Mouse (Mus musculus) midbrain, embryonic 13.5 days (tissue): ENCODE results near the gene Arl2bp. TPM values are rescaled to one million over a fixed set of nuclear protein-coding genes. Genes with fewer than 3 reads are reported as not detected.

Experiments
- ATAC-seq: fragments of 200-750 bp; cut with Nextera tagmentation; 2 replicates; pipeline ENCODE4 v1.8.0; 2017; ENCODE audit warnings: mild to moderate bottlenecking, moderate TSS enrichment, moderate library complexity
- H3K27ac ChIP-seq: fragments of 300-500 bp; sonication (generic); 2 replicates; pipeline ENCODE4 v1.5.1; 2015; ENCODE audit warnings: inconsistent platforms, mild to moderate bottlenecking, moderate library complexity
- H3K27me3 ChIP-seq: fragments of 300-500 bp; sonication (generic); 2 replicates; pipeline ENCODE4 v1.6.1; 2015; ENCODE audit warnings: mild to moderate bottlenecking, inconsistent platforms
- H3K36me3 ChIP-seq: fragments of 300-500 bp; sonication (generic); 2 replicates; pipeline ENCODE4 v1.6.1; 2015; ENCODE audit warnings: mild to moderate bottlenecking, inconsistent platforms
- H3K4me1 ChIP-seq: fragments of 300-500 bp; sonication (generic); replicated peaks from 2 replicates; pipeline ENCODE4 v1.6.1; 2015; ENCODE audit warnings: inconsistent platforms
- H3K4me2 ChIP-seq: fragments of 300-500 bp; sonication (generic); replicated peaks from 2 replicates; pipeline ENCODE4 v1.6.1; 2015; ENCODE audit warnings: moderate library complexity, mild to moderate bottlenecking, inconsistent platforms
- H3K4me3 ChIP-seq: fragments of 300-500 bp; sonication (generic); replicated peaks from 2 replicates; pipeline ENCODE4 v1.5.1; 2015; ENCODE audit warnings: mild to moderate bottlenecking, inconsistent platforms
- H3K9ac ChIP-seq: fragments of 300-500 bp; sonication (generic); replicated peaks from 2 replicates; pipeline ENCODE4 v1.6.1; 2015; ENCODE audit warnings: mild to moderate bottlenecking, inconsistent platforms
- H3K9me3 ChIP-seq: fragments of 300-500 bp; sonication (generic); 2 replicates; pipeline ENCODE4 v1.6.1; 2016; ENCODE audit warnings: mild to moderate bottlenecking, inconsistent platforms
- WGBS: fragments of 180-500 bp; shearing (Covaris S2); methylation state at CpG from one replicate; pipeline ENCODE4 v1.1.7; 2015; 5-methylcytosine and 5-hydroxymethylcytosine counted together
- polyA plus RNA-seq: library from polyadenylated mRNA; unstranded; fragments of >200 nt; fragmentation: Nextera tagmentation; extraction: Ambion mirVana; gene quantifications from 2 replicates; pipeline ENCODE4 v1.2.1, GENCODE M21; 2015

Gene Arl2bp
- polyA plus RNA-seq: 238 and 256 TPM in 2 replicates

DNA sequence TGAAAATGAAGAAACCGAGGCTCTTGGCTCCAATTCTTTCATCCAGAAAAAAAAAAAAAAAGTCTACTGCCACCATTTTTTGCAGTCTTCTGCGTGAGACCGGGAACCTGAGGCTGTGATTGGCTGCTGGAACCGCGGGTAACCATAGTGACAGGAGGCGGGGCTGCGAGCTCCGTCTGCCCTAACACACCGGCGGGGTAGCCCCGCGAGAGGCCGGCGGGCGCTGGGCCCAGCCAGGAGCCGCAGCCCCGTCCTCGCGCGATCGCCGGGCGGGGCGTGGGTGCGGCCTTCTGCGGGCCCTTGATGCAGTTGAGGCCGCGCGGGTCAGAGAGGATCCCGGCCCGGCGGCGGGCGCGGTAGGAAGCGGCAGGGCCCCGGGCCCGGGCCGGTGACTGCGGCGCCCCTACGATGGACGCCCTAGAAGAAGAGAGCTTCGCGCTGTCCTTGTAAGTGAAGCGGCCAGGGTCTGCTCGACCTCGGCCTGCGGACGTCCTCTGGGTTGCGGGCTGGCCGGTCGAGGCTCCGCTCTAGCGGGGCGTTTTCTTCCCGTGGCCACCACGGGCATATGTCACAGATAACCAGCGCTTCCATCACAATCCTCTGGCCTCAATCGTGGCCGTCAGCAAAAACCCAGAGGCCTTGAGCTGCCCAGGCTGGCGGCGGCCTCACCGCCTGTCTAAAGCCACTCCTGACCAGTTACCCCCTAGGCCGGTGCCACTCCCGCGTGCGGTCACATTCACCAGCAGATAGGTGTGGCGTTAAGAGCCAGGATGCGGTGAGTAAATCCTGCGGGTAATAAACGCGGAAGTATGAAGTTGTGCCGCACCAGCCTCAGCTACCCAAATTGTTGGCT, at the start of gene Arl2bp:
TSS of gene Arl2bp (plus strand) at position 145 of the 853 bp plus-strand sequence.
- peak within 1 kb of the TSS; percentile 82 for H3K4me3 ChIP-seq
- peak; percentile 99 for ATAC-seq
- peak within 1 kb of the TSS; percentile 95 for H3K27ac ChIP-seq
- peak within 1 kb of the TSS; percentile 66 for H3K4me2 ChIP-seq
- under 1% methylated on average over 73 of the region's 74 CpGs for WGBS
- no peaks in the 10 kb centered on the region for H3K9me3 ChIP-seq
- H3K27me3 ChIP-seq: no peaks in the 10 kb centered on the region
- peaks cover 18% of the 10 kb centered on the region for H3K4me1 ChIP-seq
- H3K9ac ChIP-seq: peak within 1 kb of the TSS; percentile 99
- H3K36me3 ChIP-seq: peaks cover 30% of the 10 kb centered on the region

DNA sequence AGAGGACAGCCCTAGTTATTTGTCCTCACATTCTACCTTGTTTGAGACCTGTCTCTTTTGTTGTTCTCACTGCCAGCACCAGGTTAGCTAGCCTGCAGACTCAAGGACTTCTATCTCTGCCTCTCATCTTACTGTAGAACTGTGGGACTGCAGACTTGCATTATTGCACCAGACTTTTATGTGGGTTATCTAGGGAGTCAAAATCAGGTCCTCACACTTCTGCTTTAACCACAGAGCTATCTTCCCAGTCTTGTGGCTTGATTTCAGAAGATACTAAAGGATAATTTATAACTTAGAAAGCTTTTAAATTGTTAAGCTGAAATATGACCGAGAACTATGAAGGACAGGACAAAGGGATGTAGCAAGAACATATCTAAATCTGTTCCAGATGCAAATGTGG, 41.5 kb upstream of the Arl2bp start:
- WGBS: 97% methylated on average over 1 of the region's 1 CpGs
- Histone ChIP-seq H3K9me3 (no peaks in the 10 kb centered on the region), H3K27me3 (no peaks in the 10 kb centered on the region), H3K36me3 (peaks cover 33% of the 10 kb centered on the region), H3K4me1 (no peaks in the 10 kb centered on the region), H3K9ac (no peak overlapping the region), H3K27ac (no peak overlapping the region), H3K4me2 (no peak overlapping the region), H3K4me3 (no peak overlapping the region)
- no peak for ATAC-seq

GRCm38 (mm10) chr8:94633564-94634194, 32.7 kb upstream of the Arl2bp start:
- Histone ChIP-seq H3K4me1 (no peaks in the 10 kb centered on the region), H3K4me3 (no peak overlapping the region), H3K9me3 (no peaks in the 10 kb centered on the region), H3K4me2 (no peak overlapping the region), H3K27ac (no peak overlapping the region), H3K27me3 (no peaks in the 10 kb centered on the region), H3K36me3 (peaks cover 79% of the 10 kb centered on the region), H3K9ac (no peak overlapping the region)
- 95% methylated on average over 2 of the region's 2 CpGs for WGBS
- ATAC-seq: no peak

GRCm38 (mm10) chr8:94634211-94634610, 32.2 kb upstream of the Arl2bp start:
- Histone ChIP-seq H3K4me3 (no peak overlapping the region), H3K27ac (no peak overlapping the region), H3K4me1 (no peaks in the 10 kb centered on the region), H3K27me3 (no peaks in the 10 kb centered on the region), H3K36me3 (peaks cover 84% of the 10 kb centered on the region), H3K4me2 (no peak overlapping the region), H3K9me3 (no peaks in the 10 kb centered on the region), H3K9ac (no peak overlapping the region)
- no peak for ATAC-seq

DNA sequence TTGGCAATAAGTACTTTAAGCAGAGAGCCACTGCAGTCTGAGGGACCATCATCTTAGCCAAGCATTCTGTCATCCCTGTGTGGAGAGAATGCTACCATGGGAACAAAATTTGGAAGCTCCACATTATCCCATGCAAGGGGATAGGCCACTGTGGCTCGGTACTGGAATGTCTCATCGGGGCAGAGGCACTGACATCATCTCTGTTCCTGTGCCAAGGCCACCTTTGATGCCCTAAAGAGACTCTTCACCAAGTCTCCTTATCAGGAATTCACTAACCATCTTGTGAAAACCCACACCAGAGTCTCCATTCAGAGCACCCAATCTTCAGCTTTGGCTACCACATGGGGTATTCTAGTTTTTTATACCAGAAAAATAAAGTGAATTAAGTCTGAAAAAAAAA, 25.2 kb upstream of the Arl2bp start:
- Histone ChIP-seq H3K4me3 (no peak overlapping the region), H3K9me3 (no peaks in the 10 kb centered on the region), H3K4me1 (no peaks in the 10 kb centered on the region), H3K27ac (no peak overlapping the region), H3K9ac (no peak overlapping the region), H3K4me2 (no peak overlapping the region), H3K27me3 (no peaks in the 10 kb centered on the region), H3K36me3 (peaks cover 89% of the 10 kb centered on the region)
- WGBS: 98% methylated on average over 2 of the region's 2 CpGs
- ATAC-seq: no peak

- Histone ChIP-seq H3K9me3 (no peaks in the 10 kb centered on the region), H3K4me2 (no peak overlapping the region), H3K27ac (no peak overlapping the region), H3K36me3 (peaks cover 90% of the 10 kb centered on the region), H3K4me3 (no peak overlapping the region), H3K27me3 (no peaks in the 10 kb centered on the region), H3K9ac (no peak overlapping the region), H3K4me1 (no peaks in the 10 kb centered on the region)
- no peak for ATAC-seq
- 91% methylated on average over 3 of the region's 3 CpGs for WGBS
These were observed 24.5 kb upstream of the Arl2bp start for GRCm38 (mm10) chr8:94641938-94642337.

DNA sequence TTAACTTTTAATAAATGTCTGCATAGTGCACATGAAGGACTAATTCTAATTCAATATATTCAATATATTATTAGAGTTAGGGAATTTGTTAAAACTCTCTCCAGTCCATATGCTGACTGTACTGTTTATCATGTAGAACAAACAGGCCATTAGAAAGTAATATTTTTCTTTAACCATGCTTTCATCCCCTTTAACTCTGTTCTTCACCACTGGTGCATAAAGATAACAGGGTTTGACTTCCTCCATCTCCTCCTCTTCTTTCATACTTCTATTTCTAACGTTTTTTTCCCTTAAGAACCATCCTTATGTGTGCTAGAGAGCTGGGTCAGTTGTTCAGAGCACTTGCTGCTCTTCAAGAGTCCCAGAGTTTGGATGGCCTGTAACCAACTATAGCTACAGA, 21.2 kb upstream of the Arl2bp start:
- Histone ChIP-seq H3K27ac (no peak overlapping the region), H3K4me3 (no peak overlapping the region), H3K4me1 (no peaks in the 10 kb centered on the region), H3K27me3 (no peaks in the 10 kb centered on the region), H3K9me3 (no peaks in the 10 kb centered on the region), H3K4me2 (no peak overlapping the region), H3K36me3 (peaks cover 82% of the 10 kb centered on the region), H3K9ac (no peak overlapping the region)
- ATAC-seq: no peak
- WGBS: 56% methylated on average over 1 of the region's 1 CpGs

DNA sequence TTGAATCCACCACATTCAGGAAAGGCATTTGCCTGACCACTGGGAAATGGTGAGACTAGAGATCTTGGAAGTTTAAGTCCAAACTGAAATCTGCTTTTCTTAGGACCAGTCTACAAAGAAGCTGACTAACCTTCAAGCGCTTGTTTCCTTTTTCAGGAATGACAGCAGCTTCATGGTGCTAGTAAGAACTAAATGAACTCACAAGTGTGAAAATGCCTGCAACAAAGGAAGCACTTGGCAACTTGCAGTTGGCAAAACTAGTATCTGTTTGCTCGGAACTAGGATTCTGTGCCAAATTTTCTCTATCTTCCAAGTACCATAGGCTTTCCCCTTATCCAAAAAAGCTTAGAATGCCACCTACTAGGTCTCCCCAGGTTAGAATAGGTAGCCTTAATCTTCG, 20.2 kb upstream of the Arl2bp start:
- WGBS: 94% methylated on average over 3 of the region's 3 CpGs
- ATAC-seq: no peak
- H3K36me3 ChIP-seq: peaks cover 78% of the 10 kb centered on the region

GRCm38 (mm10) chr8:94649496-94649895, 16.9 kb upstream of the Arl2bp start:
- Histone ChIP-seq H3K36me3 (peaks cover 77% of the 10 kb centered on the region), H3K4me3 (no peak overlapping the region), H3K9ac (no peak overlapping the region), H3K4me1 (no peaks in the 10 kb centered on the region), H3K27ac (no peak overlapping the region), H3K27me3 (no peaks in the 10 kb centered on the region), H3K9me3 (no peaks in the 10 kb centered on the region), H3K4me2 (no peak overlapping the region)
- no peak for ATAC-seq
- 36% methylated on average over 3 of the region's 3 CpGs for WGBS

More for the DNA sequence above, 20.2 kb upstream of the Arl2bp start:
- Histone ChIP-seq H3K9ac (no peak overlapping the region), H3K4me2 (no peak overlapping the region), H3K4me3 (no peak overlapping the region), H3K27ac (no peak overlapping the region), H3K27me3 (no peaks in the 10 kb centered on the region), H3K4me1 (no peaks in the 10 kb centered on the region), H3K9me3 (no peaks in the 10 kb centered on the region)

- Histone ChIP-seq H3K27me3 (no peaks in the 10 kb centered on the region), H3K4me3 (no peak overlapping the region), H3K9me3 (no peaks in the 10 kb centered on the region), H3K27ac (no peak overlapping the region), H3K36me3 (peaks cover 78% of the 10 kb centered on the region), H3K4me2 (no peak overlapping the region), H3K9ac (no peak overlapping the region), H3K4me1 (no peaks in the 10 kb centered on the region)
- ATAC-seq: no peak
- 82% methylated on average over 3 of the region's 3 CpGs for WGBS
These were observed 13.4 kb upstream of the Arl2bp start for GRCm38 (mm10) chr8:94652951-94653350.

- H3K4me1 ChIP-seq: no peaks in the 10 kb centered on the region
- no peak overlapping the region for H3K4me3 ChIP-seq
- H3K36me3 ChIP-seq: peaks cover 73% of the 10 kb centered on the region
- no peak overlapping the region for H3K4me2 ChIP-seq
- no peak for ATAC-seq
- no peaks in the 10 kb centered on the region for H3K9me3 ChIP-seq
- no peak overlapping the region for H3K27ac ChIP-seq
- H3K27me3 ChIP-seq: no peaks in the 10 kb centered on the region
- H3K9ac ChIP-seq: no peak overlapping the region
These were observed 11.4 kb upstream of the Arl2bp start for GRCm38 (mm10) chr8:94654994-94655393.

DNA sequence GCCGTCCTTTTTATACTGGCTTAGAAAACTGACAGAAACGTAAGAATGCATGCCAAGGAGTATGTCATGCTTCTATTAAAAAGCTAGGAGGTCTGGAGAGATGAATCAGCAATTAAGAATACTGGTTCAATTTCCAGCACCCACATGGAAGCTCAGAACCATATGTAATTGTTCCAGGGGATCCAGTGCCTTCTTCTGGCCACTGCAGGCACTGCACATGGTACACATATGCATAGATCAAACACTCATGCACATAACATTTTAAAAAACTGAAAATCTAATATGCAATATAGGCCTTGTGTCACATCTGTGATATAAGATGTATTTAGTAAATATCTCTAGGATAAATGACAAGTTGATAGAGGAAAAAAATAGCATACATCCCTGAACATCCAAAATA, 8.4 kb upstream of the Arl2bp start:
- WGBS: 97% methylated on average over 2 of the region's 2 CpGs
- no peaks in the 10 kb centered on the region for H3K4me1 ChIP-seq
- no peak overlapping the region for H3K4me3 ChIP-seq
- H3K36me3 ChIP-seq: peaks cover 63% of the 10 kb centered on the region
- no peak overlapping the region for H3K9ac ChIP-seq
- H3K27ac ChIP-seq: no peak overlapping the region
- ATAC-seq: no peak
- H3K9me3 ChIP-seq: no peaks in the 10 kb centered on the region
- H3K4me2 ChIP-seq: no peak overlapping the region
- H3K27me3 ChIP-seq: no peaks in the 10 kb centered on the region
